Mouse (Mus musculus) kidney, adult 2 months (tissue): Measurements from ENCODE around the gene Ddrgk1.

Source experiments
- CTCF ChIP-seq: fragments of 200-500 bp; conservative IDR thresholded peaks from 2 replicates; pipeline ENCODE4 v1.5.1; 2011; ENCODE audit warnings: low read depth, mild to moderate bottlenecking, control low read depth, low read length, moderate library complexity, mixed read lengths; ENCODE audit not compliant: insufficient read depth, insufficient read length
- POLR2A ChIP-seq: fragments of 200-500 bp; IDR thresholded peaks from one replicate; pipeline ENCODE4 v1.6.1; 2011; ENCODE audit warnings: low read depth, low read length, control low read depth

DNA sequence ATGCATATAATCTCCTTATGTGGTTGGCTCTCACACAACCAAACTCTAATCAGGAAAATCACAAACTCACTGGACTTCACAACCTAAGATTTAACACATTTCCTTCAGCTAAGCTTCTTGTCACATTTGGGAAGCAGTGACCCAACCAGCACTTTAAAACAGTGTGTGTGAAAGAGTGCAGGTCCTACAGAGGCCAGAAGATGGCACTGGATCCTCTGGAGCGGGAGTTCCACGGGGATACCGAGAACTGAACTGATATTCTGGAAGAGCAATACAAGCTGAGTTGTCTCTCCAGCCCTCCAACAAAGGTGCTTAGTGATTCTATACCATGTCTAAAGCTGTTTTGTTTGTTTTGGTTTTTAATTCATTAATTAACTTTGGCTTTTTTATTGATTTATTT is 51.4 kb downstream of the Ddrgk1 start:
- TF ChIP-seq POLR2A (no peak), CTCF (peak; percentile 65)
